Mouse (Mus musculus): ENCODE measurements around the gene Zfp248. TPM values are rescaled to one million over a fixed set of nuclear protein-coding genes. Genes with fewer than 3 reads are reported as not detected.

Gene Zfp248
- polyA plus RNA-seq, 1 experiment, result 0.86 TPM

DNA sequence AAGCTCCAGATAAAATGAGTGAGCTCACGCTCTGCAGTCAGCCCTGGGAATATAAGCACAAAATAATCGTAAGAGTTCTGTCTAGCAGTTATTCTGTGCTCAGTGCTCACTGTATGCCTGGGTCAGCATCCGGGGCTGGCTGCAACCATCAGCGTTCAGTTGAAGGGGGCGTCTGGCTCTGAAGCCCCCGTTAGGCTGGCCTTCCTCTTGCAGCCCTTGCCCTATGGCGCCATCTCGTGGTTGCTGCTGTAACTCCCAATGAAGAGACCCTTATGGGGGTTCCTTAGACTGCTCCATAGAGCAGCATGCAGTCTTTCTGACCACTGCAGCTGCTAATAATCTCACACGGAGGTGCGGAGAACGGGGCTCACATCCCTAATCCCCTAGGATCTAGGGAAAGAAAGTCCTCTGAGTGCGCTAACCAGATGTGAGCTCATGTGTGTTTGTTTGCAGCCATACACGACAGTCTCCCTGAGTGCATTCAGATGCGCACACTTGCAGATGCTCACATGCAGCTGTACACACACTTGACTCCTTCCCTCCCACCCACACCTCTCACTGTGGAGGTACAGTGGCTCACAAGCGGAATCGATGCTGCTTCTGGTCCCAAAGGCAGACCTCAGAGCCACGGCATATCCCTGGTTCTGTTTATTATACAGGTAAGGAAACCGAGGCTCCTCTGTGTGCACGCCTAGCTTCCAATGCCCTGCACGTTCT is 75.7 kb downstream of the Zfp248 start:
- DNase-seq, result peak; percentile 69
- Histone ChIP-seq H3K27me3 (ENCODE audit: control insufficient read depth, insufficient read depth, low read length) (no peaks in the 10 kb centered on the region), H3K27ac (ENCODE audit: control insufficient read depth, insufficient read depth, low read length) (no peak overlapping the region), H3K36me3 (ENCODE audit: control insufficient read depth, insufficient read depth, low read length) (peaks cover 20% of the 10 kb centered on the region), H3K4me3 (ENCODE audit: control insufficient read depth, insufficient read depth, low read length) (no peak overlapping the region), H3K4me1 (replicated peaks; ENCODE audit: control insufficient read depth, insufficient read depth, low read length) (no peaks in the 10 kb centered on the region)
- TF ChIP-seq CTCF (IDR thresholded peaks at IDR 0.05; ENCODE audit: borderline replicate concordance, control insufficient read depth, extremely low read depth, insufficient read depth, low read length, poor library complexity) (peak; percentile 81; the same call in 1 of the 2 replicates), POLR2A (IDR thresholded peaks at IDR 0.05; ENCODE audit: control insufficient read depth, extremely low read depth, insufficient read depth, low read length, poor library complexity) (no peak)
- 48% methylated on average over 20 of the region's 20 CpGs for WGBS

DNA sequence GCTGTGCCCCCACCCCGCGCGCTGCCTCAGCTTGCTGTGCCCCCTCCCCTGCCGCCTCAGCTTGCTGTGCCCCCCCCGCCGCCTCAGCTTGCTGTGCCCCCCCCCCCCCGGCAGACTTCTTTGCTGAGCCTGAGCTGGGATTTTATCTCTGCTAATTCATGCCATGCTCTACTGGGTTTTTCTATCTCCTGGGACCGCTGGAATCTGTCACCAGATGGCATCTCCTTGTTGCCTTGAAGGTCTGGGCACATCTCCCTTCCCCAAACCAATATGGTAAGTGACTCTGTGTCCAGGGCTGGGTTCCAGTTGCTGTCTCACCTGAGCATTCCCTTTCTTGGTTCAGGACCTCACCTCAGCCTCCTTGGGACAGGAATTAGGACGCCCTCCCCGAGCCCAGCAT is 77.7 kb downstream of the Zfp248 start:
- Histone ChIP-seq H3K36me3 (ENCODE audit: control insufficient read depth, insufficient read depth, low read length) (peaks cover 1% of the 10 kb centered on the region; the same call in 1 of the 2 replicates), H3K27me3 (ENCODE audit: control insufficient read depth, insufficient read depth, low read length) (no peaks in the 10 kb centered on the region), H3K27ac (ENCODE audit: control insufficient read depth, insufficient read depth, low read length) (no peak overlapping the region), H3K4me1 (replicated peaks; ENCODE audit: control insufficient read depth, insufficient read depth, low read length) (no peaks in the 10 kb centered on the region), H3K4me3 (ENCODE audit: control insufficient read depth, insufficient read depth, low read length) (no peak overlapping the region)
- TF ChIP-seq POLR2A (IDR thresholded peaks at IDR 0.05; ENCODE audit: control insufficient read depth, extremely low read depth, insufficient read depth, low read length, poor library complexity) (no peak), CTCF (IDR thresholded peaks at IDR 0.05; ENCODE audit: borderline replicate concordance, control insufficient read depth, extremely low read depth, insufficient read depth, low read length, poor library complexity) (no peak)
- 85% methylated on average over 9 of the region's 10 CpGs for WGBS
- no peak for DNase-seq

Other genes starting within 250 kb of the Zfp248 start
- gene Bms1, start 36.1 kb downstream of the Zfp248 start, polyA plus RNA-seq (2012; rRNA removed), result 7.0 and 7.7 TPM in 2 replicates
- 0.19 and 0.35 TPM in 2 replicates for gene Zfp9, start 23.8 kb upstream of the Zfp248 start, polyA plus RNA-seq (2012; rRNA removed)
- 2.8 and 3.1 TPM in 2 replicates for gene Ankrd26, start 106.7 kb upstream of the Zfp248 start, polyA plus RNA-seq (2012; rRNA removed)